Mouse (Mus musculus) frontal cortex, adult 2 months (tissue): ENCODE data around the gene Gpr107. TPM values are rescaled to one million over a fixed set of nuclear protein-coding genes. Genes with fewer than 3 reads are reported as not detected.

Experiments
- polyA plus RNA-seq: library from polyadenylated mRNA; depleted of rRNA; stranded (reverse); fragments of >200 nt; gene quantifications from 2 replicates; pipeline ENCODE4 v1.2.3, GENCODE M21; 2012; rRNA removed

The Gpr107 gene
- polyA plus RNA-seq, 1 experiment = 30.4 TPM

Other genes starting within 250 kb of the Gpr107 start
- 8.3 and 9.3 TPM in 2 replicates for gene Ptges, start 222.5 kb upstream of the Gpr107 start, polyA plus RNA-seq
- gene Tor1b, start 199.4 kb upstream of the Gpr107 start, polyA plus RNA-seq = 30.6 and 33.6 TPM in 2 replicates
- gene Tor1a, start 184.4 kb upstream of the Gpr107 start, polyA plus RNA-seq = 45.7 and 53.9 TPM in 2 replicates
- gene BC005624, start 170.1 kb upstream of the Gpr107 start, polyA plus RNA-seq = 114 and 118 TPM in 2 replicates
- 43.4 and 48.1 TPM in 2 replicates for gene Usp20, start 170.0 kb upstream of the Gpr107 start, polyA plus RNA-seq
- 95.9 and 101 TPM in 2 replicates for gene Fnbp1, start 10.3 kb upstream of the Gpr107 start, polyA plus RNA-seq
- 154 and 159 TPM in 2 replicates for gene Ncs1, start 93.5 kb downstream of the Gpr107 start, polyA plus RNA-seq
- gene Hmcn2, start 162.1 kb downstream of the Gpr107 start, polyA plus RNA-seq = 2.0 TPM in 2 replicates